Mouse (Mus musculus): ENCODE results near the gene H2-DMa. TPM values are rescaled to one million over a fixed set of nuclear protein-coding genes. Genes with fewer than 3 reads are reported as not detected.
"Not testable (repeated sequence)": the region's sequence is repeated elsewhere in the genome, so short reads cannot be mapped to it uniquely, and the experiment has no call there.

The H2-DMa gene
- polyA plus RNA-seq, 1 experiment, result 13.6 TPM

DNA sequence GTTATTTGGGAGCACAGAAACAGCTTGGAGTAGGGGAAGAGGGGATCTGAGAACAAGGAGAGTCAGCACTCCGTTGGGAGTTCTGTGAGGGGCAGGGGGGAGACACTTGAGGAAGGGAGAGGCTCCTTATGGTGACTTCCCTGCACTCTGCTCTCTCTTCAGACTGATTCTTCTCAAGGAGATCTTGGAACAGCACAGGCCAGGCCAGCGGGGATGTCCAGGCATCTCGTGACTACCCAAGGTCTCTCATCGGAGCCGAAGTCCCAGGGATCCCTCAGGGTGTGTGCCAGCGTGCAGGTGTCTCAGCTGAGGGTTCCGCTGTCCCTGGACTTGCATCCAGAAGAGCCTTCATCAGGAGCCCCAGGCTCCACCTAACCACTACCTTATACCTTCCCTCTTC, 19.3 kb downstream of the H2-DMa start:
- no peak for TF ChIP-seq POLR2A (IDR thresholded peaks at IDR 0.05; ENCODE audit: borderline replicate concordance, insufficient read depth, low read length)
- no peak for TF ChIP-seq CTCF (IDR thresholded peaks at IDR 0.05; ENCODE audit: borderline replicate concordance, insufficient read depth, low read depth, low read length)
- Histone ChIP-seq H3K4me3 (replicated peaks; ENCODE audit: insufficient read depth, low read depth, low read length) (no peak overlapping the region), H3K27ac (ENCODE audit: insufficient read depth, low read length) (no peak overlapping the region), H3K27me3 (ENCODE audit: control insufficient read depth, insufficient read depth, low read length) (no peaks in the 10 kb centered on the region; the same call in 1 of the 2 replicates), H3K4me1 (ENCODE audit: control insufficient read depth, insufficient read depth, low read length) (no peaks in the 10 kb centered on the region)
- DNase-seq, result no peak
- 80% methylated on average over 7 of the region's 7 CpGs for WGBS

GRCm38 (mm10) chr17:34139416-34139815, 20.1 kb downstream of the H2-DMa start:
- 2% methylated on average over 16 of the region's 16 CpGs for WGBS
- TF ChIP-seq CTCF (IDR thresholded peaks at IDR 0.05; ENCODE audit: borderline replicate concordance, insufficient read depth, low read depth, low read length) (no peak), POLR2A (IDR thresholded peaks at IDR 0.05; ENCODE audit: borderline replicate concordance, insufficient read depth, low read length) (no peak)
- DNase-seq, result no peak

DNA sequence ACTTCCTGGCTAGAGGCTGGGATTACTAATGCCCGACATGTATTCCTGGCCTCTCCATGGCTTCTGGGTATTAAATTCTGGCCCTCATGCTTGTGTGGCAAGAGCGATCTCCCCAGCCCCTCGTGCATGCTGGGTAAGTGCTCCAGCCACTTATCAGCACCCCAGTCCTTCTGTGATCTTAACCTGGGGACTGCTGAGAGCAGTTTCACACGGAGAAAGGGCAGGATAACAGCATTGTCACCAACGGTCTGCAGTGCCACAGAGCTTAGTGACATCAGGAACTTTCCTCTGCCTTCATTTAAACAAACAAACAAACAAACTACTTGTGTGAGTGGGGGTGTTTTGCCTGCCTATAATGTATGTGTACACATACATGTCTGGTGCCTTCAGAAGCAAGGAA, 20.9 kb downstream of the H2-DMa start:
- Histone ChIP-seq H3K4me3 (replicated peaks; ENCODE audit: insufficient read depth, low read depth, low read length) (no peak overlapping the region), H3K27me3 (ENCODE audit: control insufficient read depth, insufficient read depth, low read length) (no peaks in the 10 kb centered on the region; the same call in 1 of the 2 replicates), H3K27ac (ENCODE audit: insufficient read depth, low read length) (no peak overlapping the region), H3K4me1 (ENCODE audit: control insufficient read depth, insufficient read depth, low read length) (no peaks in the 10 kb centered on the region)
- WGBS, result 26% methylated on average over 5 of the region's 5 CpGs
- DNase-seq, result no peak
- TF ChIP-seq POLR2A (IDR thresholded peaks at IDR 0.05; ENCODE audit: borderline replicate concordance, insufficient read depth, low read length) (no peak), CTCF (IDR thresholded peaks at IDR 0.05; ENCODE audit: borderline replicate concordance, insufficient read depth, low read depth, low read length) (no peak)

More at GRCm38 (mm10) chr17:34139416-34139815, 20.1 kb downstream of the H2-DMa start:
- no peaks in the 10 kb centered on the region for H3K4me1 ChIP-seq (ENCODE audit: control insufficient read depth, insufficient read depth, low read length)
- no peak overlapping the region for H3K4me3 ChIP-seq (replicated peaks; ENCODE audit: insufficient read depth, low read depth, low read length)
- H3K27ac ChIP-seq (ENCODE audit: insufficient read depth, low read length), result no peak overlapping the region
- H3K27me3 ChIP-seq (ENCODE audit: control insufficient read depth, insufficient read depth, low read length), result no peaks in the 10 kb centered on the region; the same call in 1 of the 2 replicates

- 41% methylated on average over 4 of the region's 4 CpGs for WGBS
- TF ChIP-seq POLR2A (IDR thresholded peaks at IDR 0.05; ENCODE audit: borderline replicate concordance, insufficient read depth, low read length), result no peak
- no peak for TF ChIP-seq CTCF (IDR thresholded peaks at IDR 0.05; ENCODE audit: borderline replicate concordance, insufficient read depth, low read depth, low read length)
- no peak overlapping the region for H3K4me3 ChIP-seq (replicated peaks; ENCODE audit: insufficient read depth, low read depth, low read length)
- no peaks in the 10 kb centered on the region; the same call in 1 of the 2 replicates for H3K27me3 ChIP-seq (ENCODE audit: control insufficient read depth, insufficient read depth, low read length)
- no peak for DNase-seq
- no peaks in the 10 kb centered on the region for H3K4me1 ChIP-seq (ENCODE audit: control insufficient read depth, insufficient read depth, low read length)
- no peak overlapping the region for H3K27ac ChIP-seq (ENCODE audit: insufficient read depth, low read length)
Measured at GRCm38 (mm10) chr17:34141448-34141847, 22.1 kb downstream of the H2-DMa start.

DNA sequence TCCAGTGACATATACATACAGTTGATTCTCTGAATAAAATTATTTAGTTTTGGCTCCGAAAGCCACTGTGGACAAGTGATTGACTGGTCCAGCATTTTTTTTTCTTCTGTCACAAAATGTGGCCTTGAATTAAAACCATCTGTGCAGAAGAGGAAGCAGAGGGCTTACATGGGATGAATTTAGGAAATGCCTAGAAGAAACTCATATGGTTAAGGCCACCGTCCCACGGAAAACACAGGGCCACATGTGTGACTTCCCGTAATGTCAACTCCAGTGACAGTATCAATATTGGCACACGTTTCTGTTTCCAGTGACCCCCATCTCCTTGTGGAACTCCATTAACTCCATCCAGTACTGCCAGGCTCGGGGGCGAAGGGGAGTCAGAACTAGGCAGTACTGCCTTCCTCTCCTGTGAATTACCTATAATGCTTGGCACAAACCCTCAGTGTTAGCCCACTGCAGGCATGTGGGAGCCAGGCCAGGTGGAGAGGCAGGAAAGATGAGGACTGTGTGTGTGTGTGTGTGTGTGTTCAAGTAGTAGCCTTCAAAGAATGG, 23.2 kb downstream of the H2-DMa start:
- DNase-seq, result no peak
- TF ChIP-seq POLR2A (IDR thresholded peaks at IDR 0.05; ENCODE audit: borderline replicate concordance, insufficient read depth, low read length) (no peak), CTCF (IDR thresholded peaks at IDR 0.05; ENCODE audit: borderline replicate concordance, insufficient read depth, low read depth, low read length) (no peak)
- Histone ChIP-seq H3K27me3 (ENCODE audit: control insufficient read depth, insufficient read depth, low read length) (no peaks in the 10 kb centered on the region; the same call in 1 of the 2 replicates), H3K4me1 (ENCODE audit: control insufficient read depth, insufficient read depth, low read length) (no peaks in the 10 kb centered on the region), H3K27ac (ENCODE audit: insufficient read depth, low read length) (no peak overlapping the region), H3K4me3 (replicated peaks; ENCODE audit: insufficient read depth, low read depth, low read length) (no peak overlapping the region)
- WGBS, result 81% methylated on average over 7 of the region's 7 CpGs

DNA sequence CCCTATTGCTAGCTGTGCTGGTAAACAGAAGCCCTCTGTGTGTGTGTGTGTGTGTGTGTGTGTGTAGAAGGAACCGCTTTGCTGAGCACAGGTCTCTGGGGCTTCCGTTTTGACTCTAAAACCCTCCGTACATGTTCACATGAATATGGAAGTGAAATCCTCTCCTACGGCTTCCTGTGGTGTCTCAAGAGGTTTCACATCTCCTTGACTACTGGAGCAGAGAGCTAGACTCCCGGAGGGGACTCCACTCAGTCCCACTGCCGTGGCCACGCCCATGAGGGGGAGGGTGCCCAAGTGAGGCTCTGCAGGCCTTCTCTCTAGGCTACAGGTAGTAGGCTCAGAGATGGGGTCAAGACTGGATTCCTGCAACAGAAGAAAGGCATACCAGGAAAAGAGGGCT, 23.7 kb downstream of the H2-DMa start, which contains the start of gene H2-DMb2:
Gene H2-DMb2 (plus strand): TSS at position 275 of the 400 bp plus-strand sequence.
- TF ChIP-seq CTCF (IDR thresholded peaks at IDR 0.05; ENCODE audit: borderline replicate concordance, insufficient read depth, low read depth, low read length), result no peak
- TF ChIP-seq POLR2A (IDR thresholded peaks at IDR 0.05; ENCODE audit: borderline replicate concordance, insufficient read depth, low read length), result no peak
- no peak for DNase-seq
- Histone ChIP-seq H3K4me3 (replicated peaks; ENCODE audit: insufficient read depth, low read depth, low read length) (no peak within 1 kb of the TSS), H3K27ac (ENCODE audit: insufficient read depth, low read length) (no peak within 1 kb of the TSS), H3K4me1 (ENCODE audit: control insufficient read depth, insufficient read depth, low read length) (no peaks in the 10 kb centered on the region), H3K27me3 (ENCODE audit: control insufficient read depth, insufficient read depth, low read length) (no peaks in the 10 kb centered on the region; the same call in 1 of the 2 replicates)
- 25% methylated on average over 7 of the region's 7 CpGs for whole genome bisulfite sequencing

GRCm38 (mm10) chr17:34143461-34143860, 24.1 kb downstream of the H2-DMa start:
- TF ChIP-seq POLR2A (IDR thresholded peaks at IDR 0.05; ENCODE audit: borderline replicate concordance, insufficient read depth, low read length), result no peak
- TF ChIP-seq CTCF (IDR thresholded peaks at IDR 0.05; ENCODE audit: borderline replicate concordance, insufficient read depth, low read depth, low read length), result no peak
- 64% methylated on average over 5 of the region's 5 CpGs for WGBS
- DNase-seq, result no peak

DNA sequence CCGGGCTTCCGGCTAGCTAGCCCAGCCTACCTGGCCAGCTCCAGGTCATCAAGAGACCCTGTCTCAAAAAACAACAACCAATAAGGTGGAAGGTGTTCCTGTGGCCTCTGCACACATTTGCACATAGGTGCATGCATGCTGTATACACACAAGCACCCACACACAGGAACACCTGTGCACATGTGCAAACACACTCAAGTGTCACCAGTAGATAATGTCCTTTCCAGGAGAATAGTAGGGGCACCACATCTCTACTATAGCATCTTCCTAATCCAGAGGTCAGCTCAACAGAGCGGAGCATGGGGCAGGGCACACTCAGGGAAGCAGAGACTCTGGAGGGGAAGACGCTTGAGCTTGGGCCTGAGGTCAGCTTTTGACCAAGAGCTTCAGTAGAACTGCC, 24.9 kb downstream of the H2-DMa start:
- H3K27me3 ChIP-seq (ENCODE audit: control insufficient read depth, insufficient read depth, low read length); H3K4me1 ChIP-seq (ENCODE audit: control insufficient read depth, insufficient read depth, low read length); H3K27ac ChIP-seq (ENCODE audit: insufficient read depth, low read length); H3K4me3 ChIP-seq (replicated peaks; ENCODE audit: insufficient read depth, low read depth, low read length); DNase-seq: not testable (repeated sequence)
- WGBS, result 94% methylated on average over 4 of the region's 4 CpGs

More at GRCm38 (mm10) chr17:34143461-34143860, 24.1 kb downstream of the H2-DMa start:
- Histone ChIP-seq H3K4me1 (ENCODE audit: control insufficient read depth, insufficient read depth, low read length) (no peaks in the 10 kb centered on the region), H3K27me3 (ENCODE audit: control insufficient read depth, insufficient read depth, low read length) (no peaks in the 10 kb centered on the region; the same call in 1 of the 2 replicates), H3K4me3 (replicated peaks; ENCODE audit: insufficient read depth, low read depth, low read length) (no peak overlapping the region), H3K27ac (ENCODE audit: insufficient read depth, low read length) (no peak overlapping the region)
